Mouse (Mus musculus) neural tube, embryonic 11.5 days (tissue): ENCODE results near the gene Rcn3. TPM values are rescaled to one million over a fixed set of nuclear protein-coding genes. Genes with fewer than 3 reads are reported as not detected.
A peak's percentile ranks its signal among the peaks of the same experiment; 100 is the strongest.

Source experiments
- ATAC-seq: fragments of 200-750 bp; cut with Nextera tagmentation; 2 replicates; pipeline ENCODE4 v1.8.0; 2017; ENCODE audit warnings: moderate number of reproducible peaks, mild to moderate bottlenecking, moderate TSS enrichment, moderate library complexity; ENCODE audit not compliant: insufficient read depth, low FRiP score, low TSS enrichment
- DNase-seq: peaks from one replicate; pipeline ENCODE4 v3.0.0-alpha.2; 2015; ENCODE audit warnings: low spot score
- H3K27ac ChIP-seq: fragments of 300-500 bp; sonication (generic); 2 replicates; pipeline ENCODE4 v1.5.1; 2014; ENCODE audit warnings: low read depth, mild to moderate bottlenecking, low read length
- H3K27me3 ChIP-seq: fragments of 300-500 bp; sonication (generic); 2 replicates; pipeline ENCODE4 v1.6.1; 2014; ENCODE audit warnings: mild to moderate bottlenecking, low read length, mixed read lengths; ENCODE audit not compliant: control insufficient read depth, insufficient read depth
- H3K36me3 ChIP-seq: fragments of 300-500 bp; sonication (generic); 2 replicates; pipeline ENCODE4 v1.6.1; 2014; ENCODE audit warnings: mild to moderate bottlenecking, low read length, moderate library complexity, mixed read lengths; ENCODE audit not compliant: control insufficient read depth, insufficient read depth
- H3K4me1 ChIP-seq: fragments of 300-500 bp; sonication (generic); 2 replicates; pipeline ENCODE4 v1.6.1; 2014; ENCODE audit warnings: low read length, mixed read lengths; ENCODE audit not compliant: control insufficient read depth, insufficient read depth
- H3K4me2 ChIP-seq: fragments of 300-500 bp; sonication (generic); 2 replicates; pipeline ENCODE4 v1.6.1; 2014; ENCODE audit warnings: low read depth, mild to moderate bottlenecking, moderate library complexity
- H3K4me3 ChIP-seq: fragments of 300-500 bp; sonication (generic); 2 replicates; pipeline ENCODE4 v1.5.1; 2014; ENCODE audit warnings: low read depth, low read length
- H3K9ac ChIP-seq: fragments of 300-500 bp; sonication (generic); 2 replicates; pipeline ENCODE4 v1.6.1; 2014; ENCODE audit warnings: mild to moderate bottlenecking, low read length
- H3K9me3 ChIP-seq: fragments of 300-500 bp; sonication (generic); 2 replicates; pipeline ENCODE4 v1.6.1; 2016; ENCODE audit warnings: low read length; ENCODE audit not compliant: control insufficient read depth
- WGBS: fragments of 180-500 bp; shearing (Covaris S2); extraction: QIAGEN DNeasy Blood & Tissue Kit; methylation state at CpG from one replicate; pipeline ENCODE4 v1.1.7; 2014; 5-methylcytosine and 5-hydroxymethylcytosine counted together
- microRNA counts: library from miRNA; unstranded; fragments of <30 nt; microRNA quantifications from one replicate; lab custom pipeline; 2015
- microRNA-seq: library from miRNA; unstranded; fragments of <30 nt; microRNA quantifications from one replicate; pipeline ENCODE4, GENCODE M21; 2016
- polyA plus RNA-seq: library from polyadenylated mRNA; unstranded; fragments of >200 nt; fragmentation: Nextera tagmentation; extraction: Ambion mirVana; gene quantifications from 2 replicates; pipeline ENCODE4 v1.2.1, GENCODE M21; 2014

Gene Rcn3
- polyA plus RNA-seq, 1 experiment from 2014 or later = 142 TPM

- no peak for ATAC-seq
- Histone ChIP-seq H3K4me2 (no peak overlapping the region), H3K9me3 (no peaks in the 10 kb centered on the region), H3K27ac (no peak overlapping the region), H3K9ac (no peak overlapping the region), H3K4me1 (no peaks in the 10 kb centered on the region), H3K27me3 (no peaks in the 10 kb centered on the region), H3K4me3 (no peak overlapping the region), H3K36me3 (peaks cover 52% of the 10 kb centered on the region)
- WGBS = 94% methylated on average over 19 of the region's 19 CpGs
- DNase-seq = no peak
These were observed 58.2 kb downstream of the Rcn3 start for GRCm38 (mm10) chr7:45033722-45034359.

MicroRNA genes within 50 kb of the gene (microRNA counts, 519-probe panel; counts per million panel counts)
- 171 counts per million, percentile 57 among the panel's probes with 10 or more counts for microRNA mmu-miR-150 (lab: Ali Mortazavi, UCI)

Small RNA genes lying within 50 kb of the gene (microRNA-seq; reads per million reads assigned to microRNA genes)
- gene Mir150 (9.9 reads per million, percentile 22 among the genes with 10 or more reads in this experiment), gene Mir5121 (10.7 reads per million, percentile 23 among the genes with 10 or more reads in this experiment)

Other genes with a start within 250 kb of the Rcn3 start
- 37.2 and 49.3 TPM in 2 replicates for gene Akt1s1, start 243.2 kb downstream of the Rcn3 start, polyA plus RNA-seq
- 69.3 and 93.0 TPM in 2 replicates for gene Tbc1d17, start 243.1 kb downstream of the Rcn3 start, polyA plus RNA-seq
- gene Pnkp, start 235.1 kb downstream of the Rcn3 start, polyA plus RNA-seq = 30.2 and 30.6 TPM in 2 replicates
- 418 and 419 TPM in 2 replicates for gene Ptov1, start 222.4 kb downstream of the Rcn3 start, polyA plus RNA-seq
- gene Med25, start 199.5 kb downstream of the Rcn3 start, polyA plus RNA-seq = 87.7 and 93.1 TPM in 2 replicates
- 18.7 and 20.0 TPM in 2 replicates for gene Fuz, start 196.1 kb downstream of the Rcn3 start, polyA plus RNA-seq
- 92.5 and 95.0 TPM in 2 replicates for gene Ap2a1, start 162.7 kb downstream of the Rcn3 start, polyA plus RNA-seq
- gene Tsks, start 149.0 kb downstream of the Rcn3 start, polyA plus RNA-seq = 0.27 TPM in 1 of 2 replicates, not detected in the other
- gene Cpt1c, start 117.4 kb downstream of the Rcn3 start, polyA plus RNA-seq = 22.0 and 25.2 TPM in 2 replicates
- gene Prmt1, start 105.7 kb downstream of the Rcn3 start, polyA plus RNA-seq = 304 and 319 TPM in 2 replicates
- gene Irf3, start 94.6 kb downstream of the Rcn3 start, polyA plus RNA-seq = 67.1 and 72.3 TPM in 2 replicates
- 51.6 and 52.9 TPM in 2 replicates for gene Bcl2l12, start 93.5 kb downstream of the Rcn3 start, polyA plus RNA-seq
- gene Scaf1, start 75.9 kb downstream of the Rcn3 start, polyA plus RNA-seq = 54.7 and 57.6 TPM in 2 replicates
- 17.7 and 20.0 TPM in 2 replicates for gene Rras, start 74.3 kb downstream of the Rcn3 start, polyA plus RNA-seq
- 12.9 and 13.2 TPM in 2 replicates for gene Prr12, start 39.3 kb downstream of the Rcn3 start, polyA plus RNA-seq
- gene Nosip, start 29.8 kb downstream of the Rcn3 start, polyA plus RNA-seq = 59.3 and 65.1 TPM in 2 replicates
- gene Prrg2, start 29.5 kb downstream of the Rcn3 start, polyA plus RNA-seq = 14.8 and 16.2 TPM in 2 replicates
- gene Fcgrt, start 11.6 kb upstream of the Rcn3 start, polyA plus RNA-seq = 11.3 and 12.8 TPM in 2 replicates
- 1,454 and 1,462 TPM in 2 replicates for gene Rps11, start 32.2 kb upstream of the Rcn3 start, polyA plus RNA-seq
- gene Rpl13a, start 36.5 kb upstream of the Rcn3 start, polyA plus RNA-seq = 1,071 and 1,190 TPM in 2 replicates
- 0.21 and 0.30 TPM in 2 replicates for gene Gm45713, start 44.0 kb upstream of the Rcn3 start, polyA plus RNA-seq
- gene Flt3l, start 44.2 kb upstream of the Rcn3 start, polyA plus RNA-seq = 0.76 and 0.85 TPM in 2 replicates
- 98.4 and 108 TPM in 2 replicates for gene Pih1d1, start 62.1 kb upstream of the Rcn3 start, polyA plus RNA-seq
- 34.2 and 37.6 TPM in 2 replicates for gene Aldh16a1, start 62.4 kb upstream of the Rcn3 start, polyA plus RNA-seq
- gene Slc17a7, start 71.7 kb upstream of the Rcn3 start, polyA plus RNA-seq = 2.3 and 3.6 TPM in 2 replicates
- not detected in 2 replicates for gene Gfy, start 87.3 kb upstream of the Rcn3 start, polyA plus RNA-seq
- gene Pth2, start 88.8 kb upstream of the Rcn3 start, polyA plus RNA-seq = not detected in 2 replicates
- gene Ccdc155, start 112.7 kb upstream of the Rcn3 start, polyA plus RNA-seq = 0.27 and 0.47 TPM in 2 replicates
- 3.1 and 5.2 TPM in 2 replicates for gene Dkkl1, start 119.9 kb upstream of the Rcn3 start, polyA plus RNA-seq
- 247 and 252 TPM in 2 replicates for gene Tead2, start 123.5 kb upstream of the Rcn3 start, polyA plus RNA-seq
- gene Cd37, start 146.9 kb upstream of the Rcn3 start, polyA plus RNA-seq = 0.74 and 0.76 TPM in 2 replicates
- 0.11 TPM in 1 of 2 replicates, not detected in the other for gene Slc6a16, start 148.9 kb upstream of the Rcn3 start, polyA plus RNA-seq
- not detected in 2 replicates for gene Slc6a21, start 185.3 kb upstream of the Rcn3 start, polyA plus RNA-seq
- gene Trpm4, start 241.6 kb upstream of the Rcn3 start, polyA plus RNA-seq = 6.5 and 8.6 TPM in 2 replicates
- 0.87 and 1.1 TPM in 2 replicates for gene Hrc, start 243.1 kb upstream of the Rcn3 start, polyA plus RNA-seq